Mouse (Mus musculus) erythroblast, adult 5-6 weeks (primary cell): ENCODE data around the gene Nupr1l. TPM values are rescaled to one million over a fixed set of nuclear protein-coding genes. Genes with fewer than 3 reads are reported as not detected.

Experiments used
- ATAC-seq: replicated peaks from 2 replicates; pipeline ENCODE4 v1.8.0; 2016; ENCODE audit warnings: moderate number of reproducible peaks, mild to moderate bottlenecking, moderate TSS enrichment, inconsistent platforms; ENCODE audit not compliant: poor library complexity, low FRiP score, severe bottlenecking
- total RNA-seq, 2 experiments: library from RNA; stranded (forward) in 1 of 2; stranded (reverse) in 1 of 2; fragments of 150-400 nt in 1 of 2; fragments of 200-764, 138-1000 nt in 1 of 2; gene quantifications; 2 replicates each; pipeline versions ENCODE4 v1.2.3 to v1.2.4; 2015 to 2017; ENCODE audit warnings: low replicate concordance in 2 of 2

Nupr1l gene
- total RNA-seq, 2 experiments from 2014 or later = not detected

DNA sequence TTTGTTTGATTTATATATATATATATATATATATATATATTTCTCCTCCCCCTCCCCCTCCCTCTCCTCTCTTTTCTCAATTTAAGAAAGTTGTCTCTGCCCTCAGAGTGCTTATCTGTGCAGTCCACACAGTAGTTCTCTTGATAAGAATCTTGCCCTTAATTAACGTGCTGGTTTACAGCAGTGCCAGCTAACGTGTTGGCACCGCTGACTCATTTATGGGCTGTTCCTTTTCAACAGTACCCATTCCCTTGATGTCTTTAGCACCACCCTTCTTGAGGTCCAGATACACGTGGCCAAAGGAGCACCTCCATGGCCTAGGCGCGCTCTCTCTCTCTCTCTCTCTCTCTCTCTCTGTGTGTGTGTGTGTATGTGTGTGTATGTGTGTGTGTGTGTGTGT is 47.5 kb downstream of the Nupr1l start:
- peak; percentile 96 for ATAC-seq

DNA sequence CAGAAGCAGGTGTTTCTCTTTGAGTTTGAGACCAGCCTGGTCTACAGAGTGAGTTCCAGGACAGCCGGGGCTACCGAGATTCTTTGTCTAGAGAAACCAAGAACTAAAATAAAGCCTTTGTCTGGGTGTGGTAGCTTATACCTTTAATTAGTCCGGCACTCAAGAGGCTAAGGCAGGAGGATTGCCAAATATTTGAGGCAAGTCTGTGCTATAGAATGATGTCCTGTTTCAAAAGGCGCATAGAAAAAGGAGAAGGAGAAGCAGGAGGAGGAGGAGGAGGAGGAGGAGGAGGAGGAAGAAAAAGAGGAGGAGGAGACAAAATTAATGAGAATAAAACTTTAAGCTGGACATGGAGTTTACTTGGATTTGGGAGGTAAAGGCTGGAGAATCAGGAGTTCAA is 54.9 kb downstream of the Nupr1l start:
- no peak for ATAC-seq

Other genes with a start within 250 kb of the Nupr1l start
- 2.7 and 3.7 TPM in 2 replicates for gene Zfp11, start 238.4 kb upstream of the Nupr1l start, total RNA-seq (2015; ENCODE audit: low replicate concordance)
- 0.28 and 1.5 TPM in 2 replicates for gene Zfp11, start 238.4 kb upstream of the Nupr1l start, total RNA-seq (2017; ENCODE audit: low replicate concordance)
- not detected in 2 replicates for gene Sept14, start 200.0 kb upstream of the Nupr1l start, total RNA-seq (2015; ENCODE audit: low replicate concordance)
- gene Sept14, start 200.0 kb upstream of the Nupr1l start, total RNA-seq (2017; ENCODE audit: low replicate concordance) = not detected in 2 replicates
- gene Mrps17, start 193.0 kb upstream of the Nupr1l start, total RNA-seq (2015; ENCODE audit: low replicate concordance) = 26.1 and 70.1 TPM in 2 replicates
- gene Mrps17, start 193.0 kb upstream of the Nupr1l start, total RNA-seq (2017; ENCODE audit: low replicate concordance) = 10.6 and 17.0 TPM in 2 replicates
- gene Nipsnap2, start 183.5 kb upstream of the Nupr1l start, total RNA-seq (2015; ENCODE audit: low replicate concordance) = 7.9 and 12.3 TPM in 2 replicates
- gene Nipsnap2, start 183.5 kb upstream of the Nupr1l start, total RNA-seq (2017; ENCODE audit: low replicate concordance) = 5.4 and 9.5 TPM in 2 replicates
- gene Psph, start 121.1 kb upstream of the Nupr1l start, total RNA-seq (2015; ENCODE audit: low replicate concordance) = 8.5 and 9.2 TPM in 2 replicates
- gene Psph, start 121.1 kb upstream of the Nupr1l start, total RNA-seq (2017; ENCODE audit: low replicate concordance) = 4.6 and 6.2 TPM in 2 replicates
- gene Sumf2, start 61.6 kb upstream of the Nupr1l start, total RNA-seq (2015; ENCODE audit: low replicate concordance) = 0.96 and 1.7 TPM in 2 replicates
- 3.6 and 5.4 TPM in 2 replicates for gene Sumf2, start 61.6 kb upstream of the Nupr1l start, total RNA-seq (2017; ENCODE audit: low replicate concordance)
- gene Chchd2, start 21.1 kb upstream of the Nupr1l start, total RNA-seq (2015; ENCODE audit: low replicate concordance) = 105 and 122 TPM in 2 replicates
- gene Chchd2, start 21.1 kb upstream of the Nupr1l start, total RNA-seq (2017; ENCODE audit: low replicate concordance) = 41.2 and 119 TPM in 2 replicates
- 1.3 TPM in 1 of 2 replicates, not detected in the other for gene Zbed5, start 12.8 kb upstream of the Nupr1l start, total RNA-seq (2015; ENCODE audit: low replicate concordance)
- gene Zbed5, start 12.8 kb upstream of the Nupr1l start, total RNA-seq (2017; ENCODE audit: low replicate concordance) = 0.68 TPM in 1 of 2 replicates, not detected in the other
- not detected in 2 replicates for gene Phkg1, start 10.0 kb upstream of the Nupr1l start, total RNA-seq (2015; ENCODE audit: low replicate concordance)
- not detected in 2 replicates for gene Phkg1, start 10.0 kb upstream of the Nupr1l start, total RNA-seq (2017; ENCODE audit: low replicate concordance)
- gene Vkorc1l1, start 33.4 kb downstream of the Nupr1l start, total RNA-seq (2015; ENCODE audit: low replicate concordance) = 39.8 and 49.3 TPM in 2 replicates
- 27.2 and 30.7 TPM in 2 replicates for gene Vkorc1l1, start 33.4 kb downstream of the Nupr1l start, total RNA-seq (2017; ENCODE audit: low replicate concordance)
- 22.1 and 25.5 TPM in 2 replicates for gene Gusb, start 94.5 kb downstream of the Nupr1l start, total RNA-seq (2015; ENCODE audit: low replicate concordance)
- gene Gusb, start 94.5 kb downstream of the Nupr1l start, total RNA-seq (2017; ENCODE audit: low replicate concordance) = 8.9 and 13.4 TPM in 2 replicates
- gene Asl, start 120.7 kb downstream of the Nupr1l start, total RNA-seq (2015; ENCODE audit: low replicate concordance) = 1.9 and 11.3 TPM in 2 replicates
- 2.0 and 2.6 TPM in 2 replicates for gene Asl, start 120.7 kb downstream of the Nupr1l start, total RNA-seq (2017; ENCODE audit: low replicate concordance)
- gene Crcp, start 120.8 kb downstream of the Nupr1l start, total RNA-seq (2015; ENCODE audit: low replicate concordance) = 9.2 and 16.5 TPM in 2 replicates
- 18.7 and 21.6 TPM in 2 replicates for gene Crcp, start 120.8 kb downstream of the Nupr1l start, total RNA-seq (2017; ENCODE audit: low replicate concordance)
- gene Tpst1, start 164.8 kb downstream of the Nupr1l start, total RNA-seq (2015; ENCODE audit: low replicate concordance) = 7.9 and 14.4 TPM in 2 replicates
- gene Tpst1, start 164.8 kb downstream of the Nupr1l start, total RNA-seq (2017; ENCODE audit: low replicate concordance) = 2.1 and 3.5 TPM in 2 replicates
- 0.96 and 2.3 TPM in 2 replicates for gene Kctd7, start 236.3 kb downstream of the Nupr1l start, total RNA-seq (2015; ENCODE audit: low replicate concordance)
- 1.3 and 2.0 TPM in 2 replicates for gene Kctd7, start 236.3 kb downstream of the Nupr1l start, total RNA-seq (2017; ENCODE audit: low replicate concordance)